Mouse (Mus musculus) gastrocnemius, adult 18-20 months (tissue): ENCODE data around the gene Them5. TPM values are rescaled to one million over a fixed set of nuclear protein-coding genes. Genes with fewer than 3 reads are reported as not detected.

Source experiments
- DNase-seq: peaks from one replicate; pipeline ENCODE4 v3.0.0; 2021; ENCODE audit warnings: low spot score
- long read RNA-seq, 2 experiments: library from polyadenylated mRNA; stranded (forward); transcript quantifications; one replicate each; pipeline ENCODE4 v2.0.0; 2021
- total RNA-seq, 2 experiments: library from RNA; stranded (reverse); gene quantifications; 2 replicates each; pipeline ENCODE4 v1.2.3; 2021

Gene Them5
- total RNA-seq = not detected
- long read RNA-seq, experiment 1 = 0 reads
- long read RNA-seq, experiment 2 = 0 reads

DNA sequence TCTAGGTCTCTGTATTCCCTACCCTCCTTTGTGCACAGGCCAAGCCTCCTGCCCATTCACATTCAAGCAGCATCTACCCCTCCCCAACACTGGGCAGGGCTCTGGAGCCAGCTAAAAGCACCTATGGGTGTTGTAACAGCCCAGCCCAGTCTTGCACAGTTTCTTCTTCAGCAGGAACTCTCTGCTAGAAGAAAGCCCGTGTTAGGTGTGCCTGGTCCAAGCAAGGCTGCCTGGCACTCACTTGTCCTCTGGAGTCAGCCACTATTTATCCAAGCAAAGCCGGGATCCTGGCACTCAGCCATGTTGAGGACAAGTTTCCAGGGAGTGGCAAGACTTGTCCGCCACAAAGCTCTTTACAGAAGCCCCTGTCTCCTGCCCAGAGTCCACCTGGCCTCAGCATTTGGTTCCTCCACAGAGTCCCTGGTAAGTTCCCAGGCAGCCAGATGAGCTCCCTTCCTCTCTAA lies at the start of gene Them5:
Them5 (plus strand) TSS at position 141 of the 464 bp plus-strand sequence.
- DNase-seq = no peak

DNA sequence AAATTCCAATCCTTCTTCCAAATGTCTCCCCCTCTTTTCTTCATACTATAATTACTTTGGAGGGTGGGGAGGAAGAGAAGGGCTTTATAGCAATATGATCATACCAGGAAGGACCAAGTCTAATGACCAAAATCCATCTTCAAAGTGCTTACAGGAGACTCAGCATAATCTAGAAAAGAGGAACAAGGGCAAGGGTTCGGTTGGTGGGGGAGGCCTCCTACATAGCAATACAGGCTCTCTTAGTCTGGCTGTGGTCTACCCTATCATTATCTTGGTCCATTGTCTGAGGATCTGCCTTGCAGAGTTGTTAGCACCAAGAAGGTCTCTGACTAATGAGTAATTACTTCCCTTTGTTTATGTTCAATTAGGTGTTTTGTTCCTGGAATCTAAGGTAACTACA lies 36.4 kb upstream of the Them5 start:
- DNase-seq = no peak

DNA sequence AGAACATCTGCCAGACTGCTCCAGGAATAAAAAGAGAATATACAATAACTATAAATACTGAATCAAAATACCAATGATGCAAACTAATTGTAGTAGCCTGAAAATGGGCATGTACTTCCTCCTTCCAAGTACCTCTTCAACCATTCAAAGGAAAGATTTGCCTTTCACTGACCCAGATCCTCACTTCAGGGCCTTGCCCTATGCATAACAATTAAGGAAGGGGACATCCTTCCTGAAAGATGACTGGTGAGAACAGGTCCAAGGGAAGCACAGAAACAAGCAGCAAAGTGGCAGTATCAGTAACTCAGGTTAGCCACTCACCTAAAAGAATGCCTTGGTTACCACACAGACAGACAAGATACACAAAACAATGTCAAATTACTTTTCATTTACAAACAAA lies 34.9 kb upstream of the Them5 start:
- DNase-seq = no peak

DNA sequence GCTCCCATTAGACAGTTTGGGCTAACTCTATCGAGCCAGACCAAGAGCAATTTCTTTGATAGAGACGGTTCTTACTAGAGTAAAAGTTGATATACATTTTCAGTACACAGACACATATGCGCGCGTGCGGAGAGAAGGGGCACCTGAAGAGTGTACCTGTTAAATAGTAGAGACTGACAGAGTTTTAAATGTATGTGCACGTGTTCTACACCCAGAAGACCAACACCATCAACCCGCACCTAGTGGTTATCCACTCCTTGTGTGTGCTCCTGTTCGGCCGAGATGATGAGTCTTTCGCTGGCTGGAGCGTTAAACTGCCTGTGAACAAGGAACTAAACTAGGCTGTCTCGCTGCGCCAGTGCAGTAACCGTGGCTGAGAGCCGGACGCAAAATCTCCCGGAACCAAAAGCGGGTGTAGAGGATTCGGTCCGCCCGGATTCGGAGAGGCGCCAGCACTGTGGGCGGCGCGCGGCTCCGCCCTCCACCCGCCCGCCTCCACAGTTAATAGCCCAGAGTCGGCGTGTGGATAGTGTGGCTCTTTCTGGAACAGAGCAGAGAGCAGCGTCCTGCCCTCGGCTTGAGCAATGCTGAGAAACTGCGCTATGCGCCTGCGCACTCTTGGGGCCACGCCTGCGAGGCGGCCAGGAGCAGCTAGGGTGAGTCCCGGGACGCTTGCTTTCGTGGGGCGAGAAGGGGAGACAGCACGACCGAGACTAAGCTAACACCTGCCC lies 32.1 kb upstream of the Them5 start, which contains the start of gene Them4:
Them4 (plus strand) TSS at position 457 of the 731 bp plus-strand sequence.
- peak; percentile 96 for DNase-seq

DNA sequence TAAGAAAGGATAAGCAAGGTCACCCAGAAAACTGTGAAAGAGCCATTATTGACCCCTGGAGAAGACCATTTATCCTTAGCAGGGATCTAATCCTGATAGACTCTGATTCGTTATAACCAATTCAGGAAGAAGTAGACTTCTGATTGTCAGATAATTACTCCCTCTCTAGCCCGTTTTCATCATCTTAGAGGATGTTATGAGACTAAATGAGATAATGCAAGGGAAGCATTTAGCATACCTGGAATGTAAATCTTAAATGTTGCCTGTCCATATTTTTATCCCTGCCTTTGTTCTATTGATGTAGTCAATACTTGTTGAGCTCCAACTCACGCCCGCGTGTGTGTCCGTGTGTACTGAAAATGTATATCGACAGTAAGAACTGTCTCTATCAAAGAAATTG lies 31.4 kb upstream of the Them5 start:
- no peak for DNase-seq

DNA sequence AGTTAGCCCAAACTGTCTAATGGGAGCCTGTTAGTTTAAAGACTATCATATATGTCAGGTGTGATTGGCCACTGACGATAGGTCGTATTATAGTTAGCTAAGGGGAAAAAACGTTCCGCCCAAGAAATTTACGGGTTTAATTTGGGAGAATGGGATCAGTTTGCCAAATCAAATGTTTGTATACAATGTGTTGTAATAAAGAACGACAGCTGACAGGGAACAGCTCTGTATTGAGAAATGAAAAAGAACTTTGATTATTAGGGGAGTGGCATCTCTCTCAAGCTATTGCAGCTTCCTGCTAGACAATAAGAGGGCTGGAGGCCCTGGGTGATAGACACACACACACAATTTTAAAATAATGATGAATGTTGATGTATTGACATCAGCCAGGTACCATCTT lies 31.0 kb upstream of the Them5 start:
- no peak for DNase-seq

DNA sequence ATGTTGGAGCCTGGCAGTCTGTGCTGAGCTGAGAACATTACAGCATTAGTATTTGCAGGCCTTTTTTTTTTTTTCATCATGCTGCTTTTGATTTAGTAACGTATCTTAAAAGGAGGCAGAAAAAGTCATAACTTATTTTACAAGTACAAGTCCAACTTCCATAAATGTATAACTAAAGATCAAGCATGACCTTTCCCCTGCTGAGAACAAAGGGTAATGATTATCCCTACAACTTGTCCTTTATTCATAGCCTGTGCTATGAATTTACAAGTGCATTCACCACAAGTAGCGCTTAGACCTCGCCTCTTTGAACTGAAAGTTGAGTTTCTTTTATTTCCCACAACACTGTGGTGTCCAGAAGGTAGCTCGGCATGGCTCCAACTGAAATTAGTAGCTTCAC lies 30.5 kb upstream of the Them5 start:
- DNase-seq = no peak

DNA sequence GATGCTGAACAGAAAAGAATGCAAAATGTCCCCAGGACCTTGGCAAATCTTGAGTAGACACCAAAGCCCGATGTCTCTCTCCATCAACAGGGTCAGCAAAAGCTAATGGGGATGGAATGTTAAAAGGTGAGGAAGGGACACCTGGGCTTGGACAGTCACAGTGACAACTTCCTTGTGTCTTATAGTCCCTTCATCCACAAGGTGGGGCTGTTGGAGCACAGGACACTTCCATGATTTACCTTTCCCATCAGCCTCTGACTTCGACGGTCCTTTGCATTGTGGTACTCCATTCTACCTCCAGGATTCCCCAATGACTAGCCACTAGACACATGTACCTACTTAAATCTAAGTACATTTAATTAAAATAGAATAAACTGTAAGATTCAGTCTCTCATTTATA lies 13.2 kb upstream of the Them5 start:
- DNase-seq = no peak

DNA sequence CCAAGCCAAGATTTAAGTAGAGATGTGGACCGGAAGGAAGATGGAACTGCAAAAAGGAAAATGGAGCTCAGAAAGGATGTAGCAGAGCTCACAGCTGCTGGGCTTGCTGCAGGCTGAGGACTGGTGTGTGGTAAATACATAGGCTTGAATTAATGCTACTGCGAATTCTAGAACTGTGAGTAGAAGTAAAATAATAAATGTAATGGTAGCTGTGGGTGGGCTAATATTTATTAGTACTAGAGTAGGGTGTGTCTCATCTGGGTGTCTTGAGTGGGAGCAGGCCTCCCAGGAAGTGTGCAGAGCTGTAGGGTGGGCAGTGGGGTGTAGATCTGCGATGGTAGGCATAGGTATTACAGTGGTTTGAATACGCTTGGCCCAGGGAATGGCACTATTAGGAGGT lies 7.5 kb upstream of the Them5 start:
- no peak for DNase-seq

DNA sequence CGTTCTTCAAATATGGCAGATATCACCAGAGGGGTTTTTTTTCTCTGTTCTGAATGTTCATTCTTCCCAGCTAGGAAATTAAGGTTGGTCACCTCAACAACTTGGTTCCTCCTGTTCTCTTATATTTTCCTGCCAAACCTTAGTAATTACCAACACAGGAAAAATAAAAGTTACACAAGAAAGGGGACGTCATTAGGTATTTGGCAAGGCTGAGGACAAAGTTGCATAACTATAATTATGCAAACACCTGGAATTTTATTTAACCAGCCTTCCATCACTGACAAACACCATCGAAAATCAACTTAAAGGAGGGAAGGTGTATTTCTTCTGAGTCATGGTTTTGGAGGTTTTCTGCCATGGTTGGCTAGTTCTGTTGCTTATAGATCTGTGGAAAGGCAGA lies 3.4 kb upstream of the Them5 start:
- DNase-seq = no peak

DNA sequence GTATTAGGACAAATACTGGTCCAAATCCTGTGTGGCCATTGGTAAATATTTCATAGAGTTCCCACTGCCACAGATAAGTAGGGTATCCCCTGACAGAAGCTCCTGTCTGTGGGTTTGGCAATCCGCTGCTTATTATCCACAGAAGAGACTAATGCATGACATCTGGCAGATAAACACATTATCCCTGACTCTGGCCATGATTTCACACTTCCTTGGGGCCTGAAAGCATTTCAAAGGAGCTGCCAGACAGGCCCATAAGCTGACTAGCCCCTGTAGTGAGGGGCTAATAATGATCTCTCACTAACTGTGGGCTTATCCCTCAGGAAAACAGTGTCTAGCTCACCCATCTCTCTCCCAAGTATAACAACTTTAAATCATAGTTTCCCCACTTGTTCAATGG lies 653 bp downstream of the Them5 start:
- DNase-seq = no peak

DNA sequence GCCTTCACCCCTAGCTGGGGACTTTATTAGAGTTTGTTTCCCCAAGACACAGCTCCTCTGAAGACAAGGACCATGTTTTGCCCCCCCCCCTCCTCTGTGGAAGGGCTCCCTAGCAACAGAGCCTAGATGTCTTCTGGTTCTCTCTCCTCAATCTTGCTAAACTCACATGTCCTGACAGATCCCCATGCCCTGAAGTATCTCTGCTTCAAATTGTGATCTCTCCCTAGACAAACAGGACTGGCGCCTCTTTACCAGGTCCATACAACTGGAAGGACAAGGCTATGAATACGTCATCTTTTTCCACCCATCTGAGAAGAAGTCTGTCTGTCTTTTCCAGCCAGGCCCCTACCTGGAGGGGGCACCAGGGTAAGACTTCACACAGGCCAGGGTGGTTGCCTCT lies 2.3 kb downstream of the Them5 start:
- DNase-seq = no peak

DNA sequence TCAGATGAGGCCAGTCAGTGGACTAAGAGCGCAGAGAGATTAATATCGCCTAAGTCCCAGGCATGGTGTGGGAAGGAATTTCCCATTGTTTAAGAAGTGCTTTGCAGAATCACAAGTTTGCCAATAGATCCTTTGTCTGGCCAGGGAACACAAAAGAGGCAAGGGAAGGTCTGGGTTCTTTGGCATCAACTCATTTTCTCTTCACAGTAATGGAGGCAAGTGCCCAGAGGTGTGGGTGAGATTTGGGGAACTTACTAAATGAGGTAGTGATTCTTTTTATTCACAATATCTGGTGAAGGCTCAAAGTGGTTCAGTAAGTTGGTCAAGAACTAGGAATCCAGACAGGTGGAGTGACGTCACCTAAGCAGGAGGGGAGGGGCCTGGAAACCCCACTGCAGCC lies 3.0 kb downstream of the Them5 start:
- no peak for DNase-seq

DNA sequence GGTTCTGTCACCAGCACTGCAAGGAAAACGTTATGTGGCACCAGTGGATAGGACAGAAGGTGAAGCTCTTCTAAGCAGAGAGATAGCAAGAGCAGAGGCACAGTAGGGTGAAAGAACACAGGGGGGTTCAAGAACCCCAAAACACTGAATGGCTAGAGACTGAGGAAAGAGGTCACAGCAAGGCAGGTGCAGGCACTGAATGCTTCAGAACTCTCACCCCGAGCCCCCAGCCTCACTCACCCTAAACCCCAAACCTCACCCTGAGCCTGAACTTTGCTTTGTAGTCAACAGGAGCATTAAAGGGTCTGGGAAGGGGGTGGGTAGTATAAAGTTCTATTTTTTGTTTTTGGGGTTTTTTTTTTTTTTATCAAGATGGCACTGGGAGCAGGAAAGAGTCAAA lies 6.2 kb downstream of the Them5 start:
- DNase-seq = no peak

DNA sequence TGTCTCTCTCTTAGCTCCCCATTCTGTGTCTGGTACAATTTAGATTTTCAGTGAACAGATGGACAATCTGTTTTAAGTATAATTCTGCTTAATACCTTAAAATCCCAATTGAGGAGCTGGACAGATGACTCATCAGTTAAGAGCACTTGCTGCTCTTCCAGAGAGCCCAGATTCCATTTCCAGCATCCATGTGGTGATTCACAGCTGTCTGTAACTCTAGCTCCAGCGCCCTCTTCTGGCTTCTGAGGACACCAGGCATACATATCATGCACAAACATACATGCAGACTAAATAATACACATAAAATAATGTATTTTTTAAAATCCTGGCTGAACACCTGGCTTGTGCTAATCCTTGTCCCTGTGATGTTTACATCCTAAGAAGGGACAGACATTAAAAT lies 18.9 kb downstream of the Them5 start:
- peak; percentile 24 for DNase-seq

DNA sequence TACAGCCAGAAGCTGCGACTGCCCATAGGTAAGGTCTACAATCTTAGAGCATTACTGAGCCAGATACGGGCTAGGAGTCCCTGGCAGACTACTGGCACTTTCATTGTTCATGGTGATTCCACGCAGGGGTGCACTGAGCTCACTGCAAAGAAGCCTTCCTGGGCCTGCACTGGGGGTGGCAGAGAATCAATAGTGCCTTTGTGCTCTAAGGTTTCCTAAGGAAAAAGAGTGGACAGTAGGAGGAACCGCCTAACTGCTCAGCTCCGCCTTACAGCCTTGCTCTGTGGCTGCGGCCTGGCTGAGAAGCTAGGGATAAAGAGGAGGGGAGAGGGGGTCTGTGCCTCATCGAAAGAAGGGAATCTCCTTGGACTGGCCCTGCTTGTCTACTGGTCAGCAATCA lies 20.2 kb downstream of the Them5 start, which contains the start of gene C2cd4d:
C2cd4d (plus strand) TSS at position 301 of the 400 bp plus-strand sequence.
- DNase-seq = no peak

DNA sequence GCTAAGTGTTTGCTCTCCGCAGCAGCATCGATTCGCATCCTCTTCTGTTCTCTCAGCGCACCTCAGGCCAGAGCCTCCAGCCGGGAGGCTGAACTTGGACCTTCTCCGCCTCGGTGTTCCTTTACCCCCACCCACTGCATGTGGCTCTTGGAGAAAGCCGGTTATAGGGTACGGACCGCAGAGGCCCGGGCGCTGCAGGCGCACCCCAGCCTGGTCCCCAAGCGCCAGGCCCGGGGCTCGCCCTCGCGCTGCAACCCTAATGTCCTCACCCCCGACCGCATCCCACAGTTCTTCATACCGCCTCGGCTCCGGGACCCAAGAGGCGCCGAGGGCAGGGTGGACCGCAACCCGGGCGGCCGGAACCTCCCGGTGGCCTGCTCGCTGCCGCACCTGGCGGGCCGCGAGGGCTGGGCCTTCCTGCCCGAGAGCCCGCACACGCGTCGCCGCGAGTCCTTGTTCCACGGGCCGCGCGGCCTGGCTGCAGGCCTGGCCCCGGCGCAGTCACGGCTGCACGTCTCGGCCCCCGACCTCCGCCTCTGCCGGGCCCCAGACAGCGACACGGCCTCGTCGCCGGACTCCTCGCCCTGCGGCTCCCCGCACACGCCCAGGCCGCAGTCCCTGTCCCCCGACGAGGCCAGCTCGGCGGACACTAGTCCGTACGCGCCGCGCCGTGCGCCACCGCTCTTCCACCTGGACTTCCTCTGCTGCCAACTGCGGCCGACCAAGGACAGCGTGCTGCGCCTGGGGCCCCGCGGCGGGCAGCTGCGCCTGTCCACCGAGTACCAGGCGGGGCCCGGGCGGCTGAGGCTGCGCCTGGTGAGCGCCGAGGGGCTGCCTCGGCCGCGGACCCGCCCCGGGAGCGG lies 21.6 kb downstream of the Them5 start:
- DNase-seq = peak; percentile 28

DNA sequence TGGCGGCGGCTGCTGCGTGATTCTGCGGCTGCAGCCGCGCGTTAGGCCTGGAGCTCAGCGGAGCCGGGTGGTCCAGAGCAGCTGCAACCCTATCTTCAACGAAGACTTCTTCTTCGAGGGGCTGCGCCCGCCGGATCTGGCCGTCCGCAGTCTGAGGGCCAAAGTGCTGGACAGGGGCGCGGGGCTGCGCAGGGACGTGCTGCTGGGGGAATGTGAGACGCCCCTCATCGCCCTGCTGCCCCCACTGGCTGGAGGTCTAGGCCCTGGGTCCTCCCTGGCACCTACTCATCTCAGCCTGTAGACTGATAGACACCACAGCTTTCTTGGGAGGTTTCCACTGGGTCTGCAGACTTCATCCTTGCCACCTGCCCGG lies 22.2 kb downstream of the Them5 start:
- no peak for DNase-seq

DNA sequence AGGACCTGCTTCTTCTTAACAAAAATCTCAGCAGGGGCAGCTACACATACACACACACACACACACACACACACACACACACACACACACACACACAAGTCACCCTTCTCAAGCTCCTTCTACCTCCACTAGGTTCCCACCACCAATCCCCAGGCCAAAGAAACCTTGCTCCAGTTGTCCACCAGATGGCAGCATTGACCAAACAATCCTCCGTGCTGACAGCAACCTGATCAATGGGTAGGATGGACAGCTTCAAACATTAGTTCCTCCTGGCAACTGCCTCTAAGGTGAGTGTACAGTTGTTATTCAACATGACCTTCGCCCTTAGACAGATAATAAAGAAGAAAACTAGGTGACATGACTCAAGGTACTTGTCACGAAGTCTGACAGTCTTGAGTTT lies 24.9 kb downstream of the Them5 start:
- DNase-seq = peak; percentile 81

DNA sequence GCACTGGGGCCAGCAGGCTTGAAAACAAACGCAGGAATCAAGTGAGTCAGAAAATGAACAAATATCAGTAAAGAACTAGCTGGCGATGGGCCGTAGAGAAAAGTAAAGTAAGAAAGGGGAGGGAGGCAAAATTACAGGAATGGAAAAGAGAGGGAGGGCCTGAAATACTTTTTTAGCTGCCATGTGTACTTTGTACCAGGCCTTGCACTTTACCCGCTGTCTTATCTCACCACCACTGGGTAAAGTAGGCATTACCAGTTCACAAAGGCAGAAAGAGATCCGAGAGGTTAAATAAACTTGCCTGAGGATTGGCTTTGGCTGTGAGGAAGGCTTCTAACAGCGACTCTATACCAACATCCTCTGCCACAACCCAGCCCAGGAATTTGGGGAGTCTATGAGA lies 25.6 kb downstream of the Them5 start:
- no peak for DNase-seq

DNA sequence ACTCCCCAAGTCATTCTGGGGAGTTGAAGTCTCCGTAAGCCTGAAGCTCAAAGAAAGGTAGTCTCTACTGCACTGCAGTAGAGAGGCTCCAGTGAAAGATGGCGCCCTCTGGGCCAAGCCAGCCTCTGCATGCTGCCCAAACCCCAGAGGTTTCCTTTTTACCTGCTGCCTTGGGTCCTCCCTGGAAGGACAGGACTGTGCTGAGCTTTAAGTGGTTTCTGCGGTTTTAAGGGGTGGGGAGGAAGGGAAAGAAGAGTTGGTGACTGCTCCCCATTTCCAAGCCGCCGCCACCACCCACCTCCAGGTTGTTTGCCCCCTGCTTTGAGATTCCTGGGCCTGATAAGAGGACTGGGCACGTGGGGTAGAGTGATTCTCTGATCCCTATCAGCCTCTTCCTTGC lies 26.7 kb downstream of the Them5 start:
- no peak for DNase-seq

DNA sequence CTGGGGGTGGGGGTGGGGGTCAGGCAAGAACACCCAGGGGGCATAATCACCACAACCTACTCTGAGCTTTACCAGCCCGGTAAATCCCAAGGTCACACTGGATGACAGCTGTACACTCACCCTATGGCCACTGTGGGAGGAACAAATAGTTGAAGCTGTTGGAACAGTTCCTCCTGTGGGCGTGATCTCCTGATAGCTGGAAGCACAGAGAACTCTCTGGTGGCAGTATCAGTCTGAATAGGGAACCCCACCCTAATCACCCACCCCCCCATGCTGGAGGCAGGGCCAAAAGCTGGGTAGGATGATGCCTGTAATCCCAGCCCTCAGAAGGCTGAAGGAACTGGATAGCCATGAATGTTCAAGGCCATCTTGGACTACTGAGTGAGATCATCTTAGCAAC lies 27.8 kb downstream of the Them5 start:
- DNase-seq = no peak

DNA sequence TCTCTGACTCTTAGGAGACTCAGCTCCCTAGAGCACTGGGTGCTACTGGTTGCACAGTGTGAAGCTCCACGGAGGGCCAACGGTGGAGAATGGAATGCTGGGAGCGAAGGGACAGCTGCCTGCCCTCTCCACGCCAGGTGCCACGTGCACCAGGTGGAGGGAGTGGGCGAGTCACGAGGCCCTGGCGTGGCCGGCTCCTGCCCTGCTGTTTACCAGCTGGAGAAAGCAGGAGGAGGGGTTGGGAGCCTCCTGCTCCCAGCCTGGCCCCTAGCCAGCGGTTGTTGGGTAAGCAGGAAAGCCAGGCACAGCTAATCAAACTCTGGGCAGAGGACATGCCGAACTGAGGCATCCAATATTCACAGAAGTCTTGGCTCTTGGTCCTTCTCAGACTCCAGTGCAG lies 29.7 kb downstream of the Them5 start:
- peak; percentile 86 for DNase-seq
